Mouse (Mus musculus) CD4-positive naive resting alpha-beta T cell, adult 57 days (primary cell): ENCODE data around the gene Gm13697. TPM values are rescaled to one million over a fixed set of nuclear protein-coding genes. Genes with fewer than 3 reads are reported as not detected.

Source experiments
- total RNA-seq: library from RNA; stranded (reverse); gene quantifications from one replicate; pipeline ENCODE4 v1.2.4, GENCODE M21; 2023

The Gm13697 gene
- total RNA-seq: 3.6 TPM

DNA sequence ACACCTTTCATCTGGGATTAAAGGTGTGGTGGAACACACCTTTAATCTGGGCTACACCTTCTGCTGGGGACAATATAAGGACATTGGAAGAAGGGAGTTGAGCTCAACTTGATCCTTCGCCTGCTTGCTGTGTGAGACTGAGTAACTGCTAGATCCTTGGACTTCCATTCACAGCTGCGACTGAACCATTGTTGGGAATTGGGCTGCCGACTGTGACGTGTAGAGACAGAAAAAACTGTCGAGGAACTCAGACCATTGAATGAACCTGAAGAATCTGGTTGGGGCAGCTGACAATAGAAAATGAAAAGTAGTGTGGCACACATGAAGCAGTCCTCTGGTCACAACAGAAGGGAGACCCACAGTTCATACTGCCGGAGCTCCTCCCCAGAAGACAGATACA is at the start of gene Gm13697:
Gene Gm13697 (plus strand): TSS at position 301 of the 400 bp plus-strand sequence.

DNA sequence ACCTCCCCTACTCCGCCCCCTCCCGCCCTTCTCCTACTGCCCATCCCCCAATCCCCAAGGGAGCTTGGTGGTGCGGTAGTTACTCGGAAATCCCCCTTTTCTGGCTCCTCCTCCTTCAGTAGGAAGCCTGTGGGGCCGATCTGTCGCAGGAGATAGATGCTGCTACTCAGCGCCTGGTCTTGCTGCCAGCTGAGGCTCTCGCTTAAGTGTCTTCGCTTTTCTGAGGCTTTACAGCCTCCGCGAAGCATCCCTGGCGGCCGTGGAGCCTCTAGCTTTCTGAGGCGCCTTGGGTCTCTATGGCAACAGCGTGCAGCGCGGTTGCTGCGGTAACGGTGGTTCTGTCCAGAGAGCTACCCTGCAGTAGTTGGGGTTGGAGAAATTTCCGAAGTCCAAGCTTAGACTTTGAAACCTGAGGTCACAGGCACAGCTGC is 43.6 kb upstream of the Gm13697 start, which contains the start of gene Zswim2:
Gene Zswim2 (minus strand): TSS at position 298 of the 431 bp plus-strand sequence.

DNA sequence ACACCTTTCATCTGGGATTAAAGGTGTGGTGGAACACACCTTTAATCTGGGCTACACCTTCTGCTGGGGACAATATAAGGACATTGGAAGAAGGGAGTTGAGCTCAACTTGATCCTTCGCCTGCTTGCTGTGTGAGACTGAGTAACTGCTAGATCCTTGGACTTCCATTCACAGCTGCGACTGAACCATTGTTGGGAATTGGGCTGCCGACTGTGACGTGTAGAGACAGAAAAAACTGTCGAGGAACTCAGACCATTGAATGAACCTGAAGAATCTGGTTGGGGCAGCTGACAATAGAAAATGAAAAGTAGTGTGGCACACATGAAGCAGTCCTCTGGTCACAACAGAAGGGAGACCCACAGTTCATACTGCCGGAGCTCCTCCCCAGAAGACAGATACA is 29.1 kb upstream of the Gm13697 start, which contains the start of gene Gm13698:
Gene Gm13698 (plus strand): TSS at position 301 of the 400 bp plus-strand sequence.

GRCm38 (mm10) chr2:83961203-83961602 is 23.3 kb upstream of the Gm13697 start, which contains the start of gene Gm13693:
Gm13693 (plus strand) TSS chr2:83961503.

GRCm38 (mm10) chr2:83967013-83967412 is 17.5 kb upstream of the Gm13697 start, which contains the start of gene Gm13695:
Gm13695 (plus strand) TSS chr2:83967313.

DNA sequence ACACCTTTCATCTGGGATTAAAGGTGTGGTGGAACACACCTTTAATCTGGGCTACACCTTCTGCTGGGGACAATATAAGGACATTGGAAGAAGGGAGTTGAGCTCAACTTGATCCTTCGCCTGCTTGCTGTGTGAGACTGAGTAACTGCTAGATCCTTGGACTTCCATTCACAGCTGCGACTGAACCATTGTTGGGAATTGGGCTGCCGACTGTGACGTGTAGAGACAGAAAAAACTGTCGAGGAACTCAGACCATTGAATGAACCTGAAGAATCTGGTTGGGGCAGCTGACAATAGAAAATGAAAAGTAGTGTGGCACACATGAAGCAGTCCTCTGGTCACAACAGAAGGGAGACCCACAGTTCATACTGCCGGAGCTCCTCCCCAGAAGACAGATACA is 11.7 kb upstream of the Gm13697 start, which contains the start of gene Gm13696:
Gene Gm13696 (plus strand): TSS at position 301 of the 400 bp plus-strand sequence.

DNA sequence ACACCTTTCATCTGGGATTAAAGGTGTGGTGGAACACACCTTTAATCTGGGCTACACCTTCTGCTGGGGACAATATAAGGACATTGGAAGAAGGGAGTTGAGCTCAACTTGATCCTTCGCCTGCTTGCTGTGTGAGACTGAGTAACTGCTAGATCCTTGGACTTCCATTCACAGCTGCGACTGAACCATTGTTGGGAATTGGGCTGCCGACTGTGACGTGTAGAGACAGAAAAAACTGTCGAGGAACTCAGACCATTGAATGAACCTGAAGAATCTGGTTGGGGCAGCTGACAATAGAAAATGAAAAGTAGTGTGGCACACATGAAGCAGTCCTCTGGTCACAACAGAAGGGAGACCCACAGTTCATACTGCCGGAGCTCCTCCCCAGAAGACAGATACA is 5.9 kb upstream of the Gm13697 start, which contains the start of gene Gm13694:
Gene Gm13694 (plus strand): TSS at position 301 of the 400 bp plus-strand sequence.

DNA sequence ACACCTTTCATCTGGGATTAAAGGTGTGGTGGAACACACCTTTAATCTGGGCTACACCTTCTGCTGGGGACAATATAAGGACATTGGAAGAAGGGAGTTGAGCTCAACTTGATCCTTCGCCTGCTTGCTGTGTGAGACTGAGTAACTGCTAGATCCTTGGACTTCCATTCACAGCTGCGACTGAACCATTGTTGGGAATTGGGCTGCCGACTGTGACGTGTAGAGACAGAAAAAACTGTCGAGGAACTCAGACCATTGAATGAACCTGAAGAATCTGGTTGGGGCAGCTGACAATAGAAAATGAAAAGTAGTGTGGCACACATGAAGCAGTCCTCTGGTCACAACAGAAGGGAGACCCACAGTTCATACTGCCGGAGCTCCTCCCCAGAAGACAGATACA is 5.7 kb downstream of the Gm13697 start, which contains the start of gene Gm13691:
Gene Gm13691 (plus strand): TSS at position 301 of the 400 bp plus-strand sequence.

Other genes with a start within 250 kb of the Gm13697 start
- 1.6 TPM for gene Fam171b, start 172.1 kb upstream of the Gm13697 start, total RNA-seq
- not detected for gene Zswim2, start 43.5 kb upstream of the Gm13697 start, total RNA-seq
- 3.6 TPM for gene Gm13698, start 29.1 kb upstream of the Gm13697 start, total RNA-seq
- 3.6 TPM for gene Gm13693, start 23.2 kb upstream of the Gm13697 start, total RNA-seq
- not detected for gene Gm13695, start 17.4 kb upstream of the Gm13697 start, total RNA-seq
- gene Gm13696, start 11.6 kb upstream of the Gm13697 start, total RNA-seq: 3.6 TPM
- 3.6 TPM for gene Gm13694, start 5.8 kb upstream of the Gm13697 start, total RNA-seq
- gene Gm13691, start 5.8 kb downstream of the Gm13697 start, total RNA-seq: 3.6 TPM